22 mouse cellular contexts compared by ENCODE assay signal in the genomic region with DNA sequence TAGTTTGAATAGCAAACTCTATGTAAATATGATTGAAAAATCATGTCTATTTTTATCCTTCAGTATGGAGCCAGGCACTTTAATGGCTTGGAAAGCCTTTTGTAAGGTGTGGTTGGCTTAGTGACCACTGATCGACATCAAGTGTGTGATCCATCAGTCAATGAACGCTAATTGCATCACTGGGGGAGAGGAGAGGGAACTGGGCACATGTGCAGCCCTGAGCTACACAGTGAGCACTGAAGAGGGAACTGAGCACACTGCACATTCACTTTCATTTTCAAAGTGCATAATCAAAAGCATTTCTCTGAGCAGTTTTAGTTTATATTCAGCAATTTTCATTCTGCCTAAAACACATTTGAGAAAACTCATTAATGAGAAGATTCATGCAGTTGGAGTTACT.
A peak's percentile ranks its signal among the peaks of the same experiment; 100 is the strongest.
DNase-seq lines count a peak whose midpoint lies in the region; ATAC-seq lines count a peak whose summit lies in the region.
"Had no signal": no experiment of that assay in that cellular context is flagged by ENCODE, and none has a peak within 500 bp of the region (broad histone marks: within the 10 kb centered on the region; RNA-seq: fewer than 3 reads in every experiment).

No protein-coding gene starts in this region.

- 0 out of 2 replicates have a peak, but pooled peaks have one; percentile 38 for ATAC-seq in frontal cortex, adult (ENCODE audit: low TSS enrichment)
- peak; percentile 93 for ATAC-seq in common myeloid progenitor, adult 5-6 weeks (replicated peaks; ENCODE audit: low read depth, poor library complexity, severe bottlenecking)
- ATAC-seq in megakaryocyte progenitor cell, adult 5-6 weeks (replicated peaks; ENCODE audit: poor library complexity): peak; percentile 86
- ATAC-seq: forebrain, embryonic 15.5 days; intestine, postnatal 0 days had no signal

- no peak for DNase-seq in frontal cortex, postnatal 25 days (ENCODE audit: low spot score in 2 of 2)
- peak; percentile 1 for DNase-seq in retina, embryonic 14.5 days (ENCODE audit: low spot score)
- no peak for DNase-seq in retina, postnatal 1 day
- no peak for DNase-seq in gastrocnemius, adult 8-10 months (ENCODE audit: low spot score in 2 of 2)
- no peak for DNase-seq in cerebellum, postnatal 36 days
- DNase-seq: adrenal gland, adult 8-10 months; adrenal gland, postnatal 25 days; B cell, adult 2 months; cerebellum, adult 11-12 months; cerebellum, adult 8-10 months; cerebellum, postnatal 14 days; embryo, embryonic 11 days; gastrocnemius, adult 2 months; gastrocnemius, postnatal 25 days; heart, adult 2 months; heart, postnatal 14 days; heart, postnatal 4 days had no signal

Comparison
In these comparisons a context has a peak if more than half of its experiments do, and no peak if none do; other contexts are left out.
1. ATAC-seq: peak in every context shown above with its lines; median percentile 93 in common myeloid progenitor, adult 5-6 weeks; 86 in megakaryocyte progenitor cell, adult 5-6 weeks; 38 in frontal cortex, adult.